8 mouse cellular contexts compared by ENCODE assay signal in genomic region chr7:78924300-78924699, GRCm38 (mm10). TPM values are rescaled to one million over a fixed set of nuclear protein-coding genes. Genes with fewer than 3 reads are reported as not detected.
DNase-seq lines count a peak whose midpoint lies in the region; ATAC-seq and TF ChIP-seq lines count a peak whose summit lies in the region.
"Had no signal": no experiment of that assay in that cellular context is flagged by ENCODE, and none has a peak within 500 bp of the region (broad histone marks: within the 10 kb centered on the region; RNA-seq: fewer than 3 reads in every experiment).

No protein-coding gene starts in this region.

- TF ChIP-seq POLR2A in ES-Bruce4 (IDR thresholded peaks at IDR 0.05; ENCODE audit: insufficient read depth, low read length): no peak

- H3K9me3 ChIP-seq in ES-Bruce4 (replicated peaks; ENCODE audit: control insufficient read depth, insufficient read depth, low read length, poor library complexity, severe bottlenecking): no peaks in the 10 kb centered on the region
- H3K9me3 ChIP-seq in lung, embryonic 15.5 days: no peaks in the 10 kb centered on the region
- H3K9me3 ChIP-seq: limb, embryonic 12.5 days had no signal

- WGBS in large intestine, adult 2 months: 13% methylated on average over 6 of the region's 6 CpGs
- WGBS in lung, embryonic 15.5 days: 12% methylated on average over 6 of the region's 6 CpGs

- peak; percentile 93 for DNase-seq in embryo, embryonic 10 days (ENCODE audit: low spot score)
- peak; percentile 70 for DNase-seq in heart, adult 8-10 months (ENCODE audit: low spot score)
- DNase-seq in large intestine, adult 2 months (ENCODE audit: low read depth, low spot score): peak; percentile 70
- peak; percentile 47 for DNase-seq in retina, adult 2 months (ENCODE audit: low read depth, low spot score)

- H3K4me1 ChIP-seq in ES-Bruce4 (ENCODE audit: control insufficient read depth, insufficient read depth, low read length): no peaks in the 10 kb centered on the region
- no peaks in the 10 kb centered on the region for H3K4me1 ChIP-seq in lung, embryonic 15.5 days
- H3K4me1 ChIP-seq: limb, embryonic 12.5 days had no signal

- TF ChIP-seq CTCF in ES-Bruce4 (IDR thresholded peaks at IDR 0.05; ENCODE audit: low read depth, low read length): peak; percentile 62

- ATAC-seq in activated CD4-positive, CD25-positive, alpha-beta regulatory T cell, adult 4 months: peak; percentile 69
- ATAC-seq in lung, embryonic 15.5 days (ENCODE audit: borderline replicate concordance, extremely low read depth, low FRiP score, low TSS enrichment): peak; percentile 48; the same call in 1 of the 2 replicates

- no peak overlapping the region for H3K9ac ChIP-seq in ES-Bruce4 (ENCODE audit: low read depth, poor library complexity, severe bottlenecking)
- no peak overlapping the region for H3K9ac ChIP-seq in lung, embryonic 15.5 days
- H3K9ac ChIP-seq: limb, embryonic 12.5 days had no signal

- H3K27me3 ChIP-seq in ES-Bruce4 (ENCODE audit: control insufficient read depth, insufficient read depth, low read length, poor library complexity, severe bottlenecking): no peaks in the 10 kb centered on the region
- H3K27me3 ChIP-seq in lung, embryonic 15.5 days: no peaks in the 10 kb centered on the region

- H3K27ac ChIP-seq in ES-Bruce4 (ENCODE audit: insufficient read depth, low read length): no peak overlapping the region
- H3K27ac ChIP-seq in lung, embryonic 15.5 days: no peak overlapping the region
- H3K27ac ChIP-seq: limb, embryonic 12.5 days had no signal

- H3K4me3 ChIP-seq in ES-Bruce4 (ENCODE audit: low read depth, low read length): no peak overlapping the region
- H3K4me3 ChIP-seq in lung, embryonic 15.5 days: no peak overlapping the region
- H3K4me3 ChIP-seq: limb, embryonic 12.5 days had no signal

- no peaks in the 10 kb centered on the region for H3K36me3 ChIP-seq in ES-Bruce4 (ENCODE audit: control insufficient read depth, insufficient read depth, low read length, poor library complexity, severe bottlenecking)
- no peaks in the 10 kb centered on the region for H3K36me3 ChIP-seq in lung, embryonic 15.5 days
- H3K36me3 ChIP-seq: limb, embryonic 12.5 days had no signal

- no peak overlapping the region for H3K4me2 ChIP-seq in lung, embryonic 15.5 days
- H3K4me2 ChIP-seq: limb, embryonic 12.5 days had no signal

- TF ChIP-seq EP300 in ES-Bruce4 (IDR thresholded peaks at IDR 0.05; ENCODE audit: insufficient read depth, low read depth, low read length): no peak

RNA-seq across cellular contexts. Expression of gene Isg20, which starts 11.1 kb away (rescaled TPM):
- 3.5 and 4.8 TPM in 2 replicates for polyA plus RNA-seq in ES-Bruce4 (2011; ENCODE audit: insufficient read depth, insufficient read length, low read depth, missing spikeins)
- 100 to 1,000 TPM; 113 to 119 TPM for polyA plus RNA-seq in activated CD4-positive, CD25-positive, alpha-beta regulatory T cell, adult 4 months (2017; shearing (Covaris generic))
- 1 to 10 TPM; 1.8 to 7.5 (median 5.4) TPM for total RNA-seq in heart, adult 8-10 months (2022)
- polyA plus RNA-seq in large intestine, adult 2 months (2012; rRNA removed): 12.8 and 18.8 TPM in 2 replicates
- polyA plus RNA-seq in lung, embryonic 15.5 days (2015; fragmentation: Nextera tagmentation; extraction: Ambion mirVana): 9.4 and 13.9 TPM in 2 replicates

RNA-seq across cellular contexts. Expression of gene Aen, which starts 28.6 kb away (rescaled TPM):
- 117 and 121 TPM in 2 replicates for polyA plus RNA-seq in ES-Bruce4 (2011; ENCODE audit: insufficient read depth, insufficient read length, low read depth, missing spikeins)
- polyA plus RNA-seq in activated CD4-positive, CD25-positive, alpha-beta regulatory T cell, adult 4 months (2017; shearing (Covaris generic)): 10 to 100 TPM; 22.0 to 25.4 TPM
- total RNA-seq in heart, adult 8-10 months (2022): 10 to 100 TPM; 32.7 to 39.3 (median 35.5) TPM
- 12.6 and 16.1 TPM in 2 replicates for polyA plus RNA-seq in large intestine, adult 2 months (2012; rRNA removed)
- polyA plus RNA-seq in lung, embryonic 15.5 days (2015; fragmentation: Nextera tagmentation; extraction: Ambion mirVana): 35.7 and 36.7 TPM in 2 replicates
